In genomic region chr1:134570171-134570570, GRCm38 (mm10) we compare ENCODE assay signal across 32 mouse cellular contexts. TPM values are rescaled to one million over a fixed set of nuclear protein-coding genes. Genes with fewer than 3 reads are reported as not detected.
DNase-seq lines count a peak whose midpoint lies in the region; ATAC-seq and TF ChIP-seq lines count a peak whose summit lies in the region.
"Had no signal": no experiment of that assay in that cellular context is flagged by ENCODE, and none has a peak within 500 bp of the region (broad histone marks: within the 10 kb centered on the region; RNA-seq: fewer than 3 reads in every experiment).

No protein-coding gene starts in this region.

- H3K27me3 ChIP-seq in intestine, embryonic 14.5 days (replicated peaks; ENCODE audit: control insufficient read depth, insufficient read depth, low read length), result no peaks in the 10 kb centered on the region
- H3K27me3 ChIP-seq in intestine, embryonic 15.5 days (replicated peaks), result no peaks in the 10 kb centered on the region
- H3K27me3 ChIP-seq in ES-Bruce4 (ENCODE audit: control insufficient read depth, insufficient read depth, low read length, poor library complexity, severe bottlenecking), result no peaks in the 10 kb centered on the region
- H3K27me3 ChIP-seq: embryonic facial prominence, embryonic 12.5 days; embryonic facial prominence, embryonic 15.5 days; forebrain, embryonic 12.5 days; forebrain, embryonic 15.5 days; heart, embryonic 13.5 days; hindbrain, embryonic 13.5 days had no signal

- no peak overlapping the region for H3K27ac ChIP-seq in intestine, embryonic 14.5 days (ENCODE audit: low read depth)
- H3K27ac ChIP-seq in intestine, embryonic 15.5 days, result no peak overlapping the region
- H3K27ac ChIP-seq in ES-Bruce4 (ENCODE audit: insufficient read depth, low read length), result peak overlapping the region; percentile 96
- peak overlapping the region; percentile 98 for H3K27ac ChIP-seq in ES-E14 (ENCODE audit: insufficient read depth, low read depth, low read length, poor library complexity, severe bottlenecking)
- H3K27ac ChIP-seq: embryonic facial prominence, embryonic 12.5 days; embryonic facial prominence, embryonic 15.5 days; forebrain, embryonic 12.5 days; forebrain, embryonic 15.5 days; heart, adult 2 months; heart, embryonic 10.5 days; heart, embryonic 13.5 days; hindbrain, embryonic 13.5 days; hindbrain, postnatal 0 days had no signal

- TF ChIP-seq CTCF in ES-Bruce4 (IDR thresholded peaks at IDR 0.05; ENCODE audit: low read depth, low read length), result no peak

- peaks cover 7% of the 10 kb centered on the region; the same call in 1 of the 2 replicates for H3K4me1 ChIP-seq in intestine, embryonic 14.5 days (replicated peaks; ENCODE audit: control insufficient read depth, insufficient read depth, low read length)
- peaks cover 7% of the 10 kb centered on the region; the same call in 1 of the 2 replicates for H3K4me1 ChIP-seq in intestine, embryonic 15.5 days (replicated peaks)
- H3K4me1 ChIP-seq in ES-Bruce4 (ENCODE audit: control insufficient read depth, insufficient read depth, low read length) (peaks cover 5% of the 10 kb centered on the region), ES-E14 (ENCODE audit: control insufficient read depth in 2 of 2, insufficient read depth in 2 of 2, low read length in 2 of 2, poor library complexity in 1 of 2) (peaks cover 13 to 24% of the 10 kb centered on the region in 2 experiments)

- in situ Hi-C loops in ES-E14 (cut with MboI; ENCODE audit: low sequenced_read_pairs in 2 of 2, unreplicated experiment in 2 of 2), result no loop called here

- TF ChIP-seq POLR2A in ES-Bruce4 (IDR thresholded peaks at IDR 0.05; ENCODE audit: insufficient read depth, low read length), result no peak

- WGBS in intestine, embryonic 14.5 days, result 90% methylated on average over 9 of the region's 9 CpGs
- 93% methylated on average over 9 of the region's 9 CpGs for WGBS in intestine, embryonic 15.5 days

- no peak for ATAC-seq in intestine, embryonic 14.5 days (replicated peaks; ENCODE audit: low FRiP score, low TSS enrichment, low read depth)
- no peak for ATAC-seq in intestine, embryonic 15.5 days
- ATAC-seq: CD4-positive, CD25-positive, alpha-beta regulatory T cell, adult 4 months; forebrain, embryonic 15.5 days; hindbrain, postnatal 0 days; inflammation-experienced regulatory T-cells, adult 6 months had no signal

- TF ChIP-seq EP300 in ES-Bruce4 (IDR thresholded peaks at IDR 0.05; ENCODE audit: insufficient read depth, low read depth, low read length), result no peak

- no peak overlapping the region for H3K4me2 ChIP-seq in intestine, embryonic 14.5 days (ENCODE audit: low read length)
- H3K4me2 ChIP-seq in intestine, embryonic 15.5 days (replicated peaks), result no peak overlapping the region
- H3K4me2 ChIP-seq: embryonic facial prominence, embryonic 12.5 days; embryonic facial prominence, embryonic 15.5 days; forebrain, embryonic 12.5 days; forebrain, embryonic 15.5 days; heart, embryonic 13.5 days; hindbrain, embryonic 13.5 days had no signal

- 0 out of 2 replicates have a peak, but pooled peaks cover 3% of the 10 kb centered on the region for H3K36me3 ChIP-seq in intestine, embryonic 14.5 days (ENCODE audit: control insufficient read depth, insufficient read depth, low read length)
- H3K36me3 ChIP-seq in intestine, embryonic 15.5 days, result no peaks in the 10 kb centered on the region
- H3K36me3 ChIP-seq in ES-Bruce4 (ENCODE audit: control insufficient read depth, insufficient read depth, low read length, poor library complexity, severe bottlenecking) (no peaks in the 10 kb centered on the region; the same call in 1 of the 2 replicates), ES-E14 (ENCODE audit: control insufficient read depth, insufficient read depth, low read length, poor library complexity, severe bottlenecking) (no peaks in the 10 kb centered on the region; the same call in 1 of the 2 replicates)
- H3K36me3 ChIP-seq: embryonic facial prominence, embryonic 15.5 days; forebrain, embryonic 12.5 days; forebrain, embryonic 15.5 days; heart, embryonic 10.5 days; heart, embryonic 13.5 days; hindbrain, embryonic 13.5 days had no signal

- H3K4me3 ChIP-seq in intestine, embryonic 14.5 days (ENCODE audit: low read depth, low read length), result no peak overlapping the region
- H3K4me3 ChIP-seq in intestine, embryonic 15.5 days (replicated peaks), result no peak overlapping the region
- H3K4me3 ChIP-seq in ES-Bruce4 (ENCODE audit: low read depth, low read length), result peak overlapping the region; percentile 35; the same call in 1 of the 2 replicates
- H3K4me3 ChIP-seq in ES-E14 (ENCODE audit: insufficient read depth in 1 of 2, low read depth in 1 of 2, low read length in 2 of 2, poor library complexity in 1 of 2, severe bottlenecking in 1 of 2), result peak overlapping the region; percentile 11 to 53; a peak in 3 of 4 replicates
- H3K4me3 ChIP-seq: embryonic facial prominence, embryonic 12.5 days; embryonic facial prominence, embryonic 15.5 days; erythroblast, embryonic 14.5 days; forebrain, embryonic 12.5 days; forebrain, embryonic 15.5 days; heart, adult 2 months; heart, embryonic 10.5 days; heart, embryonic 13.5 days; hindbrain, embryonic 13.5 days had no signal

- H3K9ac ChIP-seq in intestine, embryonic 14.5 days (ENCODE audit: low read length), result no peak overlapping the region
- H3K9ac ChIP-seq in intestine, embryonic 15.5 days, result no peak overlapping the region
- H3K9ac ChIP-seq in ES-Bruce4 (ENCODE audit: low read depth, poor library complexity, severe bottlenecking), result no peak overlapping the region
- peak overlapping the region; percentile 52 for H3K9ac ChIP-seq in ES-E14 (ENCODE audit: insufficient read depth, low read depth, low read length, poor library complexity, severe bottlenecking)
- H3K9ac ChIP-seq: embryonic facial prominence, embryonic 12.5 days; embryonic facial prominence, embryonic 15.5 days; forebrain, embryonic 12.5 days; forebrain, embryonic 15.5 days; heart, embryonic 13.5 days; hindbrain, embryonic 13.5 days had no signal

- peak; percentile 41 for DNase-seq in intestine, embryonic 14.5 days (ENCODE audit: low spot score)
- DNase-seq in ES-E14 (ENCODE audit: low read depth, low spot score), result peak; percentile 46
- no peak for DNase-seq in testis, postnatal 14 days (ENCODE audit: low spot score)
- DNase-seq in thymus, adult 18-20 months, result no peak
- DNase-seq: adrenal gland, adult 2 months; adrenal gland, postnatal 14 days; cerebellum, adult 11 months; cerebellum, adult 2 months; cerebellum, adult 9-11 months; cerebellum, postnatal 25 days; gastrocnemius, postnatal 25 days; heart, adult 2 months; kidney, adult 11 months had no signal

- no peaks in the 10 kb centered on the region for H3K9me3 ChIP-seq in intestine, embryonic 14.5 days (ENCODE audit: control insufficient read depth, low read length)
- no peaks in the 10 kb centered on the region for H3K9me3 ChIP-seq in intestine, embryonic 15.5 days
- H3K9me3 ChIP-seq in ES-Bruce4 (replicated peaks; ENCODE audit: control insufficient read depth, insufficient read depth, low read length, poor library complexity, severe bottlenecking), result no peaks in the 10 kb centered on the region
- no peaks in the 10 kb centered on the region for H3K9me3 ChIP-seq in ES-E14 (ENCODE audit: control insufficient read depth, insufficient read depth, low read depth, low read length)
- H3K9me3 ChIP-seq: embryonic facial prominence, embryonic 12.5 days; embryonic facial prominence, embryonic 15.5 days; forebrain, embryonic 12.5 days; forebrain, embryonic 15.5 days; heart, embryonic 10.5 days; heart, embryonic 13.5 days; hindbrain, embryonic 13.5 days had no signal

TF ChIP-seq in ES-E14, 5 proteins besides CTCF, POLR2A, EP300 and RAD21:
- TF ChIP-seq ZNF384 (IDR thresholded peaks at IDR 0.05; ENCODE audit: low read depth, low read length) (no peak; the same call in none of the 2 replicates), CHD2 (IDR thresholded peaks at IDR 0.05; ENCODE audit: low read depth, low read length) (no peak), HCFC1 (IDR thresholded peaks at IDR 0.05; ENCODE audit: borderline replicate concordance, insufficient read depth, low read length) (no peak), ZC3H11A (IDR thresholded peaks at IDR 0.05; ENCODE audit: borderline replicate concordance, low read depth, low read length) (no peak), MAFK (IDR thresholded peaks at IDR 0.05; ENCODE audit: insufficient read depth, low read depth, low read length) (no peak)

RNA-seq across cellular contexts. Expression of gene Kdm5b, which starts 10.2 kb away (rescaled TPM):
- polyA plus RNA-seq in intestine, embryonic 14.5 days (2014; fragmentation: Nextera tagmentation; extraction: Ambion mirVana), result 54.2 and 59.9 TPM in 2 replicates
- 35.0 and 38.7 TPM in 2 replicates for polyA plus RNA-seq in intestine, embryonic 15.5 days (2015; fragmentation: Nextera tagmentation; extraction: Ambion mirVana)
- 161 and 181 TPM in 2 replicates for polyA plus RNA-seq in ES-Bruce4 (2011; ENCODE audit: insufficient read depth, insufficient read length, low read depth, missing spikeins)
- total RNA-seq in ES-E14 (2012; rRNA removed), result 127 and 182 TPM in 2 replicates

RNA-seq across cellular contexts. Expression of gene Mgat4e, which starts 20.7 kb away (rescaled TPM):
- not detected in 2 replicates for polyA plus RNA-seq in intestine, embryonic 14.5 days (2014; fragmentation: Nextera tagmentation; extraction: Ambion mirVana)
- polyA plus RNA-seq in intestine, embryonic 15.5 days (2015; fragmentation: Nextera tagmentation; extraction: Ambion mirVana), result not detected in 2 replicates
- polyA plus RNA-seq in ES-Bruce4 (2011; ENCODE audit: insufficient read depth, insufficient read length, low read depth, missing spikeins), result 1.3 and 1.6 TPM in 2 replicates
- total RNA-seq in ES-E14 (2012; rRNA removed), result 0.76 and 2.1 TPM in 2 replicates
- total RNA-seq: adrenal gland, adult 2 months; adrenal gland, postnatal 14 days; adrenal gland, postnatal 4 days; common myeloid progenitor, adult 5-6 weeks; gastrocnemius, adult 8-10 months; gastrocnemius, postnatal 25 days; heart, adult 2 months; heart, postnatal 25 days; hindbrain, postnatal 0 days had no signal
- polyA plus RNA-seq: adrenal gland, adult 2 months; C2C12; CD4-positive, CD25-positive, alpha-beta regulatory T cell, adult 4 months; cerebellum, adult 2 months; embryonic facial prominence, embryonic 15.5 days; erythroblast, embryonic 14.5 days; forebrain, embryonic 12.5 days; forebrain, embryonic 15.5 days; heart, adult 2 months; heart, embryonic 10.5 days; heart, embryonic 13.5 days; heart, embryonic 16.5 days; hindbrain, embryonic 13.5 days; hindbrain, postnatal 0 days; inflammation-experienced regulatory T-cells, adult 6 months had no signal

Comparison
In these comparisons a context has a peak if more than half of its experiments do, and no peak if none do; other contexts are left out.
1. DNase-seq: peak in intestine, embryonic 14.5 days (single experiment) and ES-E14 (single experiment); none in testis, postnatal 14 days (single experiment) and thymus, adult 18-20 months (0 of 2).
2. H3K27ac ChIP-seq: peak in ES-Bruce4 (single experiment) and ES-E14 (single experiment); none in intestine, embryonic 14.5 days (single experiment) and intestine, embryonic 15.5 days (single experiment).
3. H3K4me3 ChIP-seq: peak in ES-Bruce4 (single experiment) and ES-E14 (2 of 2); none in intestine, embryonic 14.5 days (single experiment) and intestine, embryonic 15.5 days (single experiment).